Mouse (Mus musculus): Measurements from ENCODE around the gene Lrrfip2.

Gene Lrrfip2

GRCm38 (mm10) chr9:111117126-111117642 is at the start of gene Lrrfip2:
Lrrfip2 (plus strand) TSS chr9:111117592.
- in situ Hi-C loops (cut with MboI; ENCODE audit: low sequenced_read_pairs) = no loop called here

DNA sequence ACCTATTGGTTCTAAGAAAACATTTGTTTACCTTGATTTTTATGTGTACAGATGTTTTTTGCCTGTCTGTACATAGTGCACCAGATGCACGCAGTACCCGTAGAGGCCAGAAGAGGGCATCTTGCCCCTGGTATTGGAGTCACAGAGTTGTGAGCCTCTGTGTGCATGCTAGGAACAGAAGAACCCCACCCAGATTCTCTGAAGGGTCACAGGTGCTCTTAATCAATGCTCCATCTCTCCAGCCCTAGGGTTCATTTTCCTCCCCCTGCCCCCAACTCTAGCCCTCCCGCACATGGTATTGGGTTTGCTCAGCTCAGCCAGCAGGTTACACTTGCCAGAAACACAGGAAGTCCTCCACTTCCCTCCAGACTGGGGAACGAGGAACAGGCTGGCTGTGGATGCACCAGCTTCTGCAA is 46.8 kb upstream of the Lrrfip2 start:
- in situ Hi-C loops (cut with MboI; ENCODE audit: low sequenced_read_pairs) = no loop called here

- in situ Hi-C loops (cut with MboI; ENCODE audit: low sequenced_read_pairs) = no loop called here
These were observed 45.2 kb upstream of the Lrrfip2 start for GRCm38 (mm10) chr9:111072175-111072574.

GRCm38 (mm10) chr9:111072971-111073370 is 44.4 kb upstream of the Lrrfip2 start:
- in situ Hi-C loops (cut with MboI; ENCODE audit: low sequenced_read_pairs) = no loop called here

GRCm38 (mm10) chr9:111077745-111078144 is 39.6 kb upstream of the Lrrfip2 start:
- in situ Hi-C loops (cut with MboI; ENCODE audit: low sequenced_read_pairs) = no loop called here

- in situ Hi-C loops (cut with MboI; ENCODE audit: low sequenced_read_pairs) = no loop called here
These were observed 36.6 kb upstream of the Lrrfip2 start for GRCm38 (mm10) chr9:111080801-111081200.

GRCm38 (mm10) chr9:111081765-111082164 is 35.6 kb upstream of the Lrrfip2 start:
- in situ Hi-C loops (cut with MboI; ENCODE audit: low sequenced_read_pairs) = no loop called here

DNA sequence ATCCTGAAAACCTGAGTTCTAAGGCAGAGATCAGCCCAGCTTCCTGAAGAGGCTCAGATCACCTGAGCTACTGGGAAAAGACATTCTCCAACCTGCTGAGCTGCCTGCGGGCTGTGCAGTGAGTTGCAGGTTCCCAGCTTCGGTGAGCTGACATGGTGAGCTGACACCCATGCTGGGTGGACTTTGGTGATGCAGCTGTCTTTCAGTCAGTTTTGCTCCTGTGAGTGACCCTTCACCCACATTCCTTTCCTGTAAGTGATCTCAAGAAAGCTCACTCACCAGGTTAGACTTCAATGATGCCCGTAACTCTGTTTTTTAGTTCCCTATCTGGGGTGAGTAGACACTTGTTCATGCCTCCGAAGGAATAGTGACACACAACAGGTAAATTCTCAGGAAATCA is 32.1 kb upstream of the Lrrfip2 start:
- in situ Hi-C loops (cut with MboI; ENCODE audit: low sequenced_read_pairs) = no loop called here

DNA sequence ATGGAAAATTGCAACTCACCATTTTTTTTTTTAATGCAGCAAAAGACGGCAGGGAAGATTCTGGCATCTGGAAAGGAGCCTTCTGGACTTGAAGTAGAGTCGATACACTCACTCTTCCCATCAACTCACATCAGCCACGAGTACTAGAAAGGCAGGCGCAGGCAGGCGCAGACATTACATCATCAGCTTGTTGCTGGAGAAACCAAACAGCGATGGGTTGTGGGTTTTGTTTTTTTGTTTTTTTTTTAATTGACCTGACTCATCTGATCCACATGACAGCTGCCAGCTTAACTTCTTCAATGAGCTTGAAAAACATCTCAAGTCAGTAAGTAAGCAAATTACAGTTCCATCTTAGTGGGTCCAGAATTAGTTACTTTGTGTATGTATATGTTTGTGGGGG is 31.3 kb upstream of the Lrrfip2 start:
- in situ Hi-C loops (cut with MboI; ENCODE audit: low sequenced_read_pairs) = no loop called here

DNA sequence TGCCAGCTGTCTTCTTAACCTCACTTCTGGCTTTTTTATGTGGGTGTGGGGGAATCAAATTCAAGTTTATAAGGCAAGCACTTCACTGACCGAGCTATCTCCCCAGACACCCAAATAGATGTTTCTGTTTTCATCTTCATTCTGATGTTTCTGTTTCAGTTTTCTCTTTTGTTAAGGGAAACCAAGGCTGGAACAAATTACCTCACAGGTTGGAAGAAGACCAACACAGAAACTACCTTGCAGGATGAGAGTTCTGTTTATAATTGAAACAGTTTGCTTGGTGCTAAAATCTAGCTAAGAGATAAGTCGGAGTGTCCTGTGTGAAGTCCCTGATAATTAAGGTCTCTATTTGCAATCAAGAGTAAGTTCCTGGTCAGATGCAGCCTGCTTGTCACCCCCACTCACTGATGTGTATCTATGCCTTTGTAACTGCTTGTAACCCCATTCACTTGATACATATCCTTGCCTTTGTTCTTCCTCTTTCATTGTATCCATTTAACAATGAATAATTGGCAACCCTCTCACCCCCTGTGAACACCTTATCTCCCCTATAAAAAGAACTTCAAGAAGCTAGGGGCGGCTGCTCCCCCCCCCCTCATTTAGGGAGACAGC is 30.3 kb upstream of the Lrrfip2 start:
- in situ Hi-C loops (cut with MboI; ENCODE audit: low sequenced_read_pairs) = no loop called here

DNA sequence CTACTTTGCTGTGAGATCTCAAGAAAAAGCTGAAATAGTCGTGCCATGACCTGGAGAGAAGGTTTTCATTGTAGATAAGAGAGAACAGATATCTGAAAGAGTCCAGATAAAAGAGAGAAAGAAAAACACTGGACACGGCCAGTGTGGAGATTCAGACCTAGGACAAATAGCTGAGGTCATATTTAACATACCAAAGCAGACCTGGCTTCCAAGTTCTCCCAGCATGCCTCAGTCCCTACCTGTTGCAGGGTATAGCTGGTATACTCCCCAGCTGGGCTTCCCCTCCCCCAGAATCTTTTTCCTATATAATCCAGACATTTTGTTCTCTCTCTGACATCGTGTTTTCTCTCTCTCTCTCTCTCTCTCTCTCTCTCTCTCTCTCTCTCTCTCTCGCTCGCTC is 29.4 kb upstream of the Lrrfip2 start:
- in situ Hi-C loops (cut with MboI; ENCODE audit: low sequenced_read_pairs) = no loop called here

DNA sequence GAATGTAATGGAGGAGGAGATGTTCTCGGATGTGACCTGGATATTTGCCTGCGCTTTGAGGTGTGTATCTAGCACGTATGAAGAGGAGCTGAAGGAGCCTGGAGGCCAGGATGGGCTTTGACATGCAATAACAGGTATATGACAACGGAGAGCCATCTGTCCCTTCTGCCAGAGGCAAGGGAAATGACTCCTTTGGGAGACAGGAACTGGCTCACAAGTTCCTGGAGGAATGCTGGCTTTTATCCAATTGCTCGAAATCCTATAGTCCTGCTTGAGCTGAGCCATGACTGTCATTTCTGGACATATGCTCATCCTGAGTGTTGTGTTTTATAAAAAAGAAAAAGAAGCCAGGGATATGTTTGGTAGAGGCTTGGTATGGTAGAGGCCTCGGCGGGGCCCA is 28.5 kb upstream of the Lrrfip2 start:
- in situ Hi-C loops (cut with MboI; ENCODE audit: low sequenced_read_pairs) = no loop called here

GRCm38 (mm10) chr9:111092657-111093056 is 24.7 kb upstream of the Lrrfip2 start:
- in situ Hi-C loops (cut with MboI; ENCODE audit: low sequenced_read_pairs) = no loop called here

- in situ Hi-C loops (cut with MboI; ENCODE audit: low sequenced_read_pairs) = no loop called here
These were observed 24.3 kb upstream of the Lrrfip2 start for GRCm38 (mm10) chr9:111093094-111093493.

- in situ Hi-C loops (cut with MboI; ENCODE audit: low sequenced_read_pairs) = no loop called here
These were observed 22.8 kb upstream of the Lrrfip2 start for GRCm38 (mm10) chr9:111094626-111095025.

GRCm38 (mm10) chr9:111095710-111096109 is 21.7 kb upstream of the Lrrfip2 start:
- in situ Hi-C loops (cut with MboI; ENCODE audit: low sequenced_read_pairs) = no loop called here

- in situ Hi-C loops (cut with MboI; ENCODE audit: low sequenced_read_pairs) = no loop called here
These were observed 20.7 kb upstream of the Lrrfip2 start for GRCm38 (mm10) chr9:111096419-111097326.

DNA sequence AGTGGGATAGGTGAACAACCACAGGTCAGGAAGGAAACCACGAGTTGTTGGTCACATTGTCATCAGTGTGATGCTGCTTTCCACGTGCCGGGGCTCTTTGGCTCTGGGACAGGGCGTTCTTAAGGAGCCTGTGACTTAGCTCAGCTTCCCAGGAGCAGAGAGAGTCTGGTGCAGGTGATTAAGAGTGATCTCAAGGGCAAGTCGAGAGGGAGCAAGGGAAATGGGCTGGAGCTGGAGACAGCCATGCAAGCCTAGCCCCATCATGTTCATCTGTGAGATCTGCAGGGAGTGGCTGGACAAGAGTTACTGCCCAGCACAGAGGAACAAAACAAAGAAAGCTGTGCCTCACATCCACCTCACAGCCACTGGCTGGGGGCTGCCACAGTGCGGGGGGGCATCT is 19.8 kb upstream of the Lrrfip2 start:
- in situ Hi-C loops (cut with MboI; ENCODE audit: low sequenced_read_pairs) = no loop called here

GRCm38 (mm10) chr9:111100406-111100805 is 17.0 kb upstream of the Lrrfip2 start:
- in situ Hi-C loops (cut with MboI; ENCODE audit: low sequenced_read_pairs) = no loop called here

DNA sequence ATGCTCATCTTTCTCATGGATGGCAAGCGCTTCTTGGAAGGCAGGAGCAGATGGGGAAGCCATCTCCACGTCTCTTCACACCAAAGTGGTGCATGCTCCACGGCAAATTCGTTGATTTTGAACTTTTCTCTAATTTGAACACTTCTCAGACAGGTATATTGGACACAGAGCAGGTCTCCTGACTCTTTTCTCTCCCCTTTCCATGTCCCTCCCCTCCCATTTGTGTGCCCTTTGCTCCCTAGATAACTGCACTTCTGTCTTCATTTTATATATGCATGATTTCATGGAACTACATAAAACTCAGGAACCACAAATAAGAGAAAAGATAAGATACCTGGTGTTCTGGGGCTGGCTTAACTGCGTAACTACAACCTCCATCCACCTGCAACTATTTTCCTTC is 14.1 kb upstream of the Lrrfip2 start:
- in situ Hi-C loops (cut with MboI; ENCODE audit: low sequenced_read_pairs) = no loop called here

GRCm38 (mm10) chr9:111103893-111104292 is 13.5 kb upstream of the Lrrfip2 start:
- in situ Hi-C loops (cut with MboI; ENCODE audit: low sequenced_read_pairs) = no loop called here

- in situ Hi-C loops (cut with MboI; ENCODE audit: low sequenced_read_pairs) = no loop called here
These were observed 9.5 kb upstream of the Lrrfip2 start for GRCm38 (mm10) chr9:111107863-111108262.
